Mouse (Mus musculus) liver, postnatal 0 days (tissue): ENCODE measurements around the gene Apol9b. TPM values are rescaled to one million over a fixed set of nuclear protein-coding genes. Genes with fewer than 3 reads are reported as not detected.
A peak's percentile ranks its signal among the peaks of the same experiment; 100 is the strongest.
"Not testable (repeated sequence)": the region's sequence is repeated elsewhere in the genome, so short reads cannot be mapped to it uniquely, and the experiment has no call there.

Experiments used
- ATAC-seq: fragments of 200-750 bp; cut with Nextera tagmentation; 2 replicates; pipeline ENCODE4 v1.8.0; 2017; ENCODE audit warnings: mild to moderate bottlenecking, moderate library complexity
- DNase-seq: peaks from one replicate; pipeline ENCODE4 v3.0.0-alpha.2; 2016
- H3K27ac ChIP-seq: fragments of 300-500 bp; sonication (generic); 2 replicates; pipeline ENCODE4 v1.5.1; 2014; ENCODE audit warnings: antibody characterized with exemption, moderate library complexity, mild to moderate bottlenecking, low read depth
- H3K27me3 ChIP-seq: fragments of 300-500 bp; sonication (generic); 2 replicates; pipeline ENCODE4 v1.6.1; 2014; ENCODE audit warnings: low read length, control low read depth, mixed read lengths; ENCODE audit not compliant: insufficient read depth
- H3K36me3 ChIP-seq: fragments of 300-500 bp; sonication (generic); replicated peaks from 2 replicates; pipeline ENCODE4 v1.6.1; 2014; ENCODE audit warnings: mild to moderate bottlenecking, control low read depth, low read length, moderate library complexity, mixed read lengths; ENCODE audit not compliant: insufficient read depth
- H3K4me1 ChIP-seq: fragments of 300-500 bp; sonication (generic); 2 replicates; pipeline ENCODE4 v1.6.1; 2014; ENCODE audit warnings: antibody characterized with exemption, mild to moderate bottlenecking, control low read depth; ENCODE audit not compliant: insufficient read depth
- H3K4me2 ChIP-seq: fragments of 300-500 bp; sonication (generic); 2 replicates; pipeline ENCODE4 v1.6.1; 2014; ENCODE audit warnings: low read depth, mild to moderate bottlenecking, low read length, moderate library complexity, mixed read lengths
- H3K4me3 ChIP-seq: fragments of 300-500 bp; sonication (generic); 2 replicates; pipeline ENCODE4 v1.5.1; 2014; ENCODE audit warnings: low read depth, low read length
- H3K9ac ChIP-seq: fragments of 300-500 bp; sonication (generic); replicated peaks from 2 replicates; pipeline ENCODE4 v1.6.1; 2014; ENCODE audit warnings: mild to moderate bottlenecking, moderate library complexity
- H3K9me3 ChIP-seq: fragments of 300-500 bp; sonication (generic); 2 replicates; pipeline ENCODE4 v1.6.1; 2016; ENCODE audit warnings: mild to moderate bottlenecking, control low read depth, low read length, mixed read lengths
- CTCF ChIP-seq: sonication (generic); IDR thresholded peaks from 2 replicates; pipeline ENCODE4 v1.5.1; 2016; ENCODE audit warnings: antibody characterized with exemption, low read depth
- WGBS: fragments of 180-500 bp; shearing (Covaris S2); extraction: QIAGEN DNeasy Blood & Tissue Kit; methylation state at CpG from one replicate; pipeline ENCODE4 v1.1.7; 2014; ENCODE audit not compliant: insufficient replicate concordance; 5-methylcytosine and 5-hydroxymethylcytosine counted together
- polyA plus RNA-seq: library from polyadenylated mRNA; unstranded; fragments of >200 nt; fragmentation: Nextera tagmentation; extraction: Ambion mirVana; gene quantifications from 2 replicates; pipeline ENCODE4 v1.2.1, GENCODE M21; 2015

Gene Apol9b
- 0.51 and 0.78 TPM in 2 replicates for polyA plus RNA-seq

- not testable (repeated sequence) for H3K4me1 ChIP-seq, H3K4me3 ChIP-seq, DNase-seq, H3K27ac ChIP-seq, H3K36me3 ChIP-seq, H3K9me3 ChIP-seq, H3K9ac ChIP-seq, H3K4me2 ChIP-seq, H3K27me3 ChIP-seq
- WGBS, result 67% methylated on average over 1 of the region's 4 CpGs
- peak; percentile 36; the same call in 1 of the 2 replicates for ATAC-seq
Measured at GRCm38 (mm10) chr15:77728739-77729138, at the start of gene Apol9b. Gene Apol9b, plus strand, starts transcription at chr15:77729039.

GRCm38 (mm10) chr15:77683944-77684343 is 44.9 kb upstream of the Apol9b start:
- not testable (repeated sequence) for H3K4me3 ChIP-seq, H3K4me2 ChIP-seq, H3K27ac ChIP-seq, H3K27me3 ChIP-seq, H3K4me1 ChIP-seq, H3K9me3 ChIP-seq, ATAC-seq, H3K36me3 ChIP-seq, H3K9ac ChIP-seq
- peak; percentile 65 for TF ChIP-seq CTCF
- peak; percentile 28 for DNase-seq
- 6% methylated on average over 8 of the region's 11 CpGs for WGBS

GRCm38 (mm10) chr15:77691532-77692311 is 37.1 kb upstream of the Apol9b start:
- DNase-seq, H3K27ac ChIP-seq, H3K27me3 ChIP-seq, H3K9me3 ChIP-seq, H3K36me3 ChIP-seq, H3K4me3 ChIP-seq, H3K4me1 ChIP-seq, H3K4me2 ChIP-seq, H3K9ac ChIP-seq, ATAC-seq: not testable (repeated sequence)
- WGBS, result 9% methylated on average over 19 of the region's 20 CpGs

GRCm38 (mm10) chr15:77694687-77695295 is 34.0 kb upstream of the Apol9b start:
- not testable (repeated sequence) for H3K4me1 ChIP-seq, H3K36me3 ChIP-seq, ATAC-seq, H3K27ac ChIP-seq, H3K27me3 ChIP-seq, H3K4me2 ChIP-seq, H3K9me3 ChIP-seq, H3K4me3 ChIP-seq, H3K9ac ChIP-seq
- 36% methylated on average over 11 of the region's 15 CpGs for WGBS
- peak; percentile 68 for TF ChIP-seq CTCF
- DNase-seq, result peak; percentile 33

GRCm38 (mm10) chr15:77698656-77699055 is 30.2 kb upstream of the Apol9b start, which contains the start of gene Apol7e:
Gene Apol7e, plus strand, starts transcription at chr15:77698857.
- not testable (repeated sequence) for DNase-seq, H3K4me2 ChIP-seq, H3K4me3 ChIP-seq, H3K27me3 ChIP-seq, H3K9ac ChIP-seq, H3K27ac ChIP-seq, ATAC-seq, H3K4me1 ChIP-seq, H3K36me3 ChIP-seq, H3K9me3 ChIP-seq
- WGBS, result 48% methylated on average over 4 of the region's 4 CpGs

GRCm38 (mm10) chr15:77705306-77705705 is 23.5 kb upstream of the Apol9b start:
- not testable (repeated sequence) for H3K4me1 ChIP-seq, H3K27me3 ChIP-seq, ATAC-seq, H3K9me3 ChIP-seq, H3K4me3 ChIP-seq, H3K4me2 ChIP-seq, H3K9ac ChIP-seq, DNase-seq, H3K27ac ChIP-seq, H3K36me3 ChIP-seq
- WGBS, result 85% methylated on average over 3 of the region's 3 CpGs

GRCm38 (mm10) chr15:77708936-77709335 is 19.9 kb upstream of the Apol9b start:
- H3K4me1 ChIP-seq, H3K9me3 ChIP-seq, ATAC-seq, H3K36me3 ChIP-seq, H3K9ac ChIP-seq, H3K4me2 ChIP-seq, DNase-seq, H3K27me3 ChIP-seq, H3K4me3 ChIP-seq, H3K27ac ChIP-seq: not testable (repeated sequence)
- WGBS, result no CpG with 5 or more reads among the region's 1 CpGs

GRCm38 (mm10) chr15:77718240-77718639 is 10.6 kb upstream of the Apol9b start:
- not testable (repeated sequence) for H3K4me2 ChIP-seq, H3K9ac ChIP-seq, DNase-seq, ATAC-seq, H3K4me1 ChIP-seq, H3K36me3 ChIP-seq, H3K27ac ChIP-seq, H3K27me3 ChIP-seq, H3K9me3 ChIP-seq, H3K4me3 ChIP-seq
- WGBS, result 62% methylated on average over 2 of the region's 6 CpGs

GRCm38 (mm10) chr15:77721509-77721908 is 7.3 kb upstream of the Apol9b start:
- not testable (repeated sequence) for H3K4me1 ChIP-seq, DNase-seq, H3K36me3 ChIP-seq, ATAC-seq, H3K27ac ChIP-seq, H3K27me3 ChIP-seq, H3K4me3 ChIP-seq, H3K4me2 ChIP-seq, H3K9me3 ChIP-seq, H3K9ac ChIP-seq
- WGBS, result no CpG with 5 or more reads among the region's 3 CpGs
